Mouse (Mus musculus) midbrain, embryonic 16.5 days (tissue): ENCODE results near the gene Mgat2. TPM values are rescaled to one million over a fixed set of nuclear protein-coding genes. Genes with fewer than 3 reads are reported as not detected.
A peak's percentile ranks its signal among the peaks of the same experiment; 100 is the strongest.

Source experiments
- ATAC-seq: fragments of 200-750 bp; cut with Nextera tagmentation; 2 replicates; pipeline ENCODE4 v1.8.0; 2017; ENCODE audit warnings: moderate TSS enrichment
- H3K27ac ChIP-seq: fragments of 300-500 bp; sonication (generic); 2 replicates; pipeline ENCODE4 v1.5.1; 2014; ENCODE audit warnings: mild to moderate bottlenecking, low read length, mixed read lengths
- H3K27me3 ChIP-seq: fragments of 300-500 bp; sonication (generic); 2 replicates; pipeline ENCODE4 v1.6.1; 2014; ENCODE audit warnings: low read depth, low read length, mixed read lengths; ENCODE audit not compliant: control insufficient read depth, insufficient read depth
- H3K36me3 ChIP-seq: fragments of 300-500 bp; sonication (generic); 2 replicates; pipeline ENCODE4 v1.6.1; 2014; ENCODE audit warnings: mild to moderate bottlenecking, low read length, moderate library complexity, mixed read lengths; ENCODE audit not compliant: control insufficient read depth, insufficient read depth
- H3K4me1 ChIP-seq: fragments of 300-500 bp; sonication (generic); 2 replicates; pipeline ENCODE4 v1.6.1; 2014; ENCODE audit warnings: mild to moderate bottlenecking, low read length, mixed read lengths; ENCODE audit not compliant: control insufficient read depth, insufficient read depth
- H3K4me2 ChIP-seq: fragments of 300-500 bp; sonication (generic); 2 replicates; pipeline ENCODE4 v1.6.1; 2014; ENCODE audit warnings: mild to moderate bottlenecking, low read length, mixed read lengths
- H3K4me3 ChIP-seq: fragments of 300-500 bp; sonication (generic); 2 replicates; pipeline ENCODE4 v1.5.1; 2014; ENCODE audit warnings: low read depth, mild to moderate bottlenecking, low read length, moderate library complexity, mixed read lengths
- H3K9ac ChIP-seq: fragments of 300-500 bp; sonication (generic); 2 replicates; pipeline ENCODE4 v1.6.1; 2014; ENCODE audit warnings: low read depth, low read length, mixed read lengths
- H3K9me3 ChIP-seq: fragments of 300-500 bp; sonication (generic); replicated peaks from 2 replicates; pipeline ENCODE4 v1.6.1; 2014; ENCODE audit warnings: mild to moderate bottlenecking, low read length, mixed read lengths; ENCODE audit not compliant: control insufficient read depth, poor library complexity, severe bottlenecking
- WGBS: fragments of 180-500 bp; shearing (Covaris S2); extraction: QIAGEN DNeasy Blood & Tissue Kit; methylation state at CpG from one replicate; pipeline ENCODE4 v1.1.7; 2014; 5-methylcytosine and 5-hydroxymethylcytosine counted together
- polyA plus RNA-seq: library from polyadenylated mRNA; unstranded; fragments of >200 nt; fragmentation: Nextera tagmentation; extraction: Ambion mirVana; gene quantifications from 2 replicates; pipeline ENCODE4 v1.2.1, GENCODE M21; 2015

Gene Mgat2
- polyA plus RNA-seq, 1 experiment from 2014 or later: 30.6 TPM

DNA sequence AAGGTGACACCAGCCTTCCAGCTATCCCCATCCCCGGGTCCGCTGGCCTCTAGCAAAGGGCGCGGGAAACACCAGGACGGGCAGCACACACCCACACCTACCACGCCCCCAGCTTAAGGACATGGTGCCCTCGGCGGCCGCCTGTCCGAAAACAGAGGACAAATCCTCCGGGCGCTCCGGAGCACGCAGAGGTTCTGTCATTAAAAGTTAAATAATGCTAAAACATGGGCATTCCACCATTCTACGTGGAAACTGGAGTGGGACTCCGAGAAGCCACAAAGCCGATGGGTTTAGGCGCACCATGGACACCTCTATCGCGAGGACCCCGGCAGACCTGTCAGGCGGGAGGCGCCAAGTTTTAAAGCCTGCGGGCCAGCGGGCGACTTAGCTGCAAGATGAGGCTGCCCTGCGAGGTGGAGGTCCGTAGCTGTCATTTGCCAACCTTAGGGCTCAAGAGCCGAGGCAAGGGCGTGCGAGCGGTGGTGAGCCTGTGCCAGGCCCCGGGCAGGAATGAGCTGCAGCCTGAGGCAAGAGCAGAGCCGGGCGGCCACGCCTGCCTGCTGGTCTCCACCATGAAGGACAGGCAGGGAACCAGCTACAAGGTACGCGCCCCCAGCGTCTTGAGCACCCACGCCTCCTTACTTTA lies 15.4 kb upstream of the Mgat2 start, which contains the start of gene Lrr1:
Gene Lrr1 (plus strand): TSS at position 354 of the 646 bp plus-strand sequence.
- peaks cover 8% of the 10 kb centered on the region for H3K4me1 ChIP-seq
- peak within 1 kb of the TSS; percentile 61 for H3K9ac ChIP-seq
- H3K27me3 ChIP-seq: no peaks in the 10 kb centered on the region
- peak within 1 kb of the TSS; percentile 62 for H3K27ac ChIP-seq
- H3K9me3 ChIP-seq: no peaks in the 10 kb centered on the region
- no peaks in the 10 kb centered on the region for H3K36me3 ChIP-seq
- H3K4me2 ChIP-seq: peak within 1 kb of the TSS; percentile 98
- under 1% methylated on average over 40 of the region's 40 CpGs for WGBS
- peak within 1 kb of the TSS; percentile 67 for H3K4me3 ChIP-seq
- peak; percentile 93 for ATAC-seq

DNA sequence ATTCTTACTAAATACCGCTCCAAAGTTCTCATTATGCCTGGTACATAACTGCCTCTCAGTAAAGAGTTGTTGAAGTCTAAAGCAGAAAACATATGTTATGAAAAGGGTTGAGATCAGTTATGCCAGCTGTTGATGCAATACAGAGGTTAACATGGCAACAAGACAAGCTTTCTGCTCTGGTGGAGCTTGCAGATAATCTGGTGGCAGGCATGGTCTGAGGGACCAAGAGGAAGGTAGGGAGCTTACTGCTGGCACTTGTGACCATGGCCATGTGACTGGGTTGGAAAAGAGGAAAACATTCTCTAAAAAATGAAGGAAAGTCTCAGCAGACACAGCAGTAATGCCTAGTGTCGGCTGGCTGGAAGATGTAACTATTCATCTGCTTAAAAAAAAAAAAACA lies 12.7 kb upstream of the Mgat2 start:
- peaks cover 8% of the 10 kb centered on the region for H3K4me1 ChIP-seq
- no peak for ATAC-seq
- no peak overlapping the region for H3K27ac ChIP-seq
- no peaks in the 10 kb centered on the region for H3K36me3 ChIP-seq
- no peaks in the 10 kb centered on the region for H3K27me3 ChIP-seq
- WGBS: 93% methylated on average over 2 of the region's 2 CpGs
- no peaks in the 10 kb centered on the region for H3K9me3 ChIP-seq
- no peak overlapping the region for H3K9ac ChIP-seq
- H3K4me2 ChIP-seq: no peak overlapping the region
- H3K4me3 ChIP-seq: no peak overlapping the region

DNA sequence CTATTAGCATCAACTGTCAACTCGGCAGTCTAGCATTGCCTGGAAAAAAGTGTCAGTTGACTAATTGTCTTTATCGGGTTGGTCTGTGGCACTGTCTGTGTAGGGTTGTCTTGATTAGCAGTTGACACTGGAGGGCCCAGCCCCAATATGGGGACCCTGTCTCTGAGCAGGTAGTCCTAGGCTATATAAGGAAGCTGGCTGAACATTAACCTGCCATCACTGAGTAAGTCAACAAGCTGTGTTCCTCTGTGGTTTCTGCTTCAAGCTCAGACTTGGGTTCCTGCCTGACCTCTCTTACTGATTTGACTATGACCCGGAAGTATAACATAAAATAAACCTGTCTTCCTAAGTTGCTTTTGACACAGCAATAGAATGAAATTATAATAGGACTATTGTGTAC lies 8.0 kb upstream of the Mgat2 start:
- WGBS: 97% methylated on average over 3 of the region's 3 CpGs

GRCm38 (mm10) chr12:69177526-69177925 lies 6.4 kb upstream of the Mgat2 start:
- H3K27ac ChIP-seq: no peak overlapping the region
- no peaks in the 10 kb centered on the region for H3K27me3 ChIP-seq
- 78% methylated on average over 3 of the region's 3 CpGs for WGBS
- ATAC-seq: no peak
- no peak overlapping the region for H3K4me2 ChIP-seq
- no peaks in the 10 kb centered on the region for H3K9me3 ChIP-seq
- peaks cover 2% of the 10 kb centered on the region; the same call in 1 of the 2 replicates for H3K4me1 ChIP-seq
- no peak overlapping the region for H3K9ac ChIP-seq
- no peak overlapping the region for H3K4me3 ChIP-seq
- no peaks in the 10 kb centered on the region for H3K36me3 ChIP-seq

More for the DNA sequence above, 8.0 kb upstream of the Mgat2 start:
- H3K4me3 ChIP-seq: no peak overlapping the region
- H3K27ac ChIP-seq: no peak overlapping the region
- H3K4me2 ChIP-seq: no peak overlapping the region
- no peak for ATAC-seq
- no peaks in the 10 kb centered on the region for H3K36me3 ChIP-seq
- H3K27me3 ChIP-seq: no peaks in the 10 kb centered on the region
- H3K9me3 ChIP-seq: no peaks in the 10 kb centered on the region
- no peak overlapping the region for H3K9ac ChIP-seq
- H3K4me1 ChIP-seq: no peaks in the 10 kb centered on the region

DNA sequence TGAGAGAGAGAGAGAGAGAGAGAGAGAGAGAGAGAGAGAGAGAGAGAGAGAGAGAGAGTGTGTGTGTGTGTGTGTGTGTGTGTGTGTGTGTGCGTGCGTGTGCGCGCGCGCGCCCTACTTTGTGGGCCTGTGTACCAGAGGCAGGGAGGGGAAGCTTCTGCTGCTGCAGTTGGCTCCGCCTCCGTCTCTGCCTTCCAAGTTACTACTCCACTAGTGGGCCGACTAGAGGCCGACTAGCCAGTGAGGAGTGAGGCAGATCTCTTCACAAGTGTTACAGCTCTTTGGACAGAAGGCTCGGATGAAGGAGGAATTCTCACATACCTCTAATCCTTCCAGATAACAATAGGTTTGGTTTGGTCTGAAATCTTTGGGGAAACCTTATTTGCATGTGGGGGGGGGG lies 4.6 kb upstream of the Mgat2 start:
- no peak overlapping the region for H3K4me3 ChIP-seq
- ATAC-seq: no peak
- H3K9me3 ChIP-seq: no peaks in the 10 kb centered on the region
- 70% methylated on average over 12 of the region's 12 CpGs for WGBS
- no peaks in the 10 kb centered on the region for H3K27me3 ChIP-seq
- H3K9ac ChIP-seq: no peak overlapping the region
- H3K36me3 ChIP-seq: no peaks in the 10 kb centered on the region
- no peak overlapping the region for H3K27ac ChIP-seq
- H3K4me1 ChIP-seq: peaks cover 7% of the 10 kb centered on the region
- no peak overlapping the region for H3K4me2 ChIP-seq

- Histone ChIP-seq H3K4me2 (no peak overlapping the region), H3K27me3 (no peaks in the 10 kb centered on the region), H3K9ac (no peak overlapping the region), H3K4me3 (no peak overlapping the region), H3K27ac (no peak overlapping the region), H3K36me3 (no peaks in the 10 kb centered on the region), H3K4me1 (peaks cover 21% of the 10 kb centered on the region), H3K9me3 (no peaks in the 10 kb centered on the region)
- 93% methylated on average over 4 of the region's 4 CpGs for WGBS
- ATAC-seq: no peak
Observed at GRCm38 (mm10) chr12:69181800-69182199, 2.2 kb upstream of the Mgat2 start.

- WGBS: 1% methylated on average over 86 of the region's 86 CpGs
- Histone ChIP-seq H3K9ac (peak overlapping the region; percentile 87), H3K4me2 (peak overlapping the region; percentile 94), H3K27ac (peak overlapping the region; percentile 94), H3K27me3 (no peaks in the 10 kb centered on the region), H3K4me1 (peaks cover 30% of the 10 kb centered on the region), H3K9me3 (no peaks in the 10 kb centered on the region), H3K4me3 (peak overlapping the region; percentile 88), H3K36me3 (no peaks in the 10 kb centered on the region)
- ATAC-seq: peak; percentile 80
Observed at GRCm38 (mm10) chr12:69184342-69185295, 662 bp downstream of the Mgat2 start.

DNA sequence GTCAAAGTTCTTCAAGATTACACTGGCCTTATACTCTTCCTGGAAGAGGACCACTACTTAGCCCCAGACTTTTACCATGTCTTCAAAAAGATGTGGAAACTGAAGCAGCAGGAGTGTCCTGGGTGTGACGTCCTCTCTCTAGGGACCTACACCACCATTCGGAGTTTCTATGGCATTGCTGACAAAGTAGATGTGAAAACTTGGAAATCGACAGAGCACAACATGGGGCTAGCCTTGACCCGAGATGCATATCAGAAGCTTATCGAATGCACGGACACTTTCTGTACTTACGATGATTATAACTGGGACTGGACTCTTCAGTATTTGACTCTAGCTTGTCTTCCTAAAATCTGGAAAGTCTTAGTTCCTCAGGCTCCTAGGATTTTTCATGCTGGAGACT lies 1.4 kb downstream of the Mgat2 start:
- WGBS: 72% methylated on average over 7 of the region's 7 CpGs
- ATAC-seq: no peak
- H3K36me3 ChIP-seq: peaks cover 5% of the 10 kb centered on the region; the same call in 1 of the 2 replicates

More for the DNA sequence above, 1.4 kb downstream of the Mgat2 start:
- Histone ChIP-seq H3K27ac (no peak overlapping the region), H3K4me2 (peak overlapping the region; percentile 94), H3K9me3 (no peaks in the 10 kb centered on the region), H3K4me3 (peak overlapping the region; percentile 88), H3K4me1 (peaks cover 30% of the 10 kb centered on the region), H3K27me3 (no peaks in the 10 kb centered on the region), H3K9ac (peak overlapping the region; percentile 87)
